Mouse (Mus musculus): ENCODE results near the gene Thbs3. TPM values are rescaled to one million over a fixed set of nuclear protein-coding genes. Genes with fewer than 3 reads are reported as not detected.
"Not testable (repeated sequence)": the region's sequence is repeated elsewhere in the genome, so short reads cannot be mapped to it uniquely, and the experiment has no call there.

Thbs3 gene
- total and polyA plus RNA-seq, 3 experiments = 4.3 to 6.1 (median 5.7) TPM

DNA sequence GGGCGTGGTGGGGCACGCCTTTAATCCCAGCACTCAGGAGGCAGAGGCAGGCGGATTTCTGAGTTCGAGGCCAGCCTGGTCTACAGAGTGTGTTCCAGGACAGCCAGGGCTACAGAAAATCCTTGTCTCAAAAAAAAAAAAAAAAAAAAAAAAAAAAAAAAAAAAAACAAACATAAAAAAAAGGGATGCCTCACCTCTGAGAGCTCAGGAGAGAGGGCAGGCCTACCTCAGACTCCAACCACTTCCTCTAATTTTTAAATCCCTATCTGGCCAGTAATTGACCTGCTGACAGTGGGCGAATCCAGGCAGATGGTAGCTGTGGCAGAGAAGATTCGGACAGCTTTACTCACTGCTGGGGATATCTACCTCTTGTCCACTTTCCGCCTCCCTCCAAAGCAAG is 1.4 kb downstream of the Thbs3 start:
- H3K4me2 ChIP-seq (ENCODE audit: insufficient read depth, low read depth, poor library complexity, severe bottlenecking); H3K27ac ChIP-seq (ENCODE audit: insufficient read depth, low read depth); DNase-seq (ENCODE audit: extremely low read depth); H3K27me3 ChIP-seq (replicated peaks); H3K9ac ChIP-seq (ENCODE audit: insufficient read depth, low read depth); H3K4me3 ChIP-seq (replicated peaks in 1 of 3; ENCODE audit: low read depth in 2 of 3, low read length in 2 of 3, poor library complexity in 1 of 3); in situ Hi-C loops (cut with MboI; ENCODE audit: low pct_ligation_motif_present, low pct_unique_long_range_greater_than_20kb, low sequenced_read_pairs); H3K9me3 ChIP-seq (replicated peaks; ENCODE audit: low read length); dilution Hi-C loops (cut with MboI; ENCODE audit: extremely low pct_ligation_motif_present, extremely low pct_unique_long_range_greater_than_20kb, low sequenced_read_pairs): not testable (repeated sequence)
- peaks cover 5 to 33% of the 10 kb centered on the region in 2 experiments; a peak in 3 of 4 replicates for H3K4me1 ChIP-seq (ENCODE audit: control insufficient read depth in 1 of 2, insufficient read depth in 2 of 2)
- H3K36me3 ChIP-seq (replicated peaks in 1 of 2; ENCODE audit: control insufficient read depth in 1 of 2, insufficient read depth in 1 of 2, low read length in 1 of 2) = peaks cover 2 to 23% of the 10 kb centered on the region in 2 experiments
- H3K79me2 ChIP-seq (replicated peaks; ENCODE audit: control insufficient read depth, extremely low read depth, insufficient read depth, poor library complexity, severe bottlenecking) = peaks cover 14% of the 10 kb centered on the region
- TF ChIP-seq ZNF384 (IDR thresholded peaks at IDR 0.05; ENCODE audit: low read depth, low read length) = peak; percentile 22; the same call in 1 of the 2 replicates

DNA sequence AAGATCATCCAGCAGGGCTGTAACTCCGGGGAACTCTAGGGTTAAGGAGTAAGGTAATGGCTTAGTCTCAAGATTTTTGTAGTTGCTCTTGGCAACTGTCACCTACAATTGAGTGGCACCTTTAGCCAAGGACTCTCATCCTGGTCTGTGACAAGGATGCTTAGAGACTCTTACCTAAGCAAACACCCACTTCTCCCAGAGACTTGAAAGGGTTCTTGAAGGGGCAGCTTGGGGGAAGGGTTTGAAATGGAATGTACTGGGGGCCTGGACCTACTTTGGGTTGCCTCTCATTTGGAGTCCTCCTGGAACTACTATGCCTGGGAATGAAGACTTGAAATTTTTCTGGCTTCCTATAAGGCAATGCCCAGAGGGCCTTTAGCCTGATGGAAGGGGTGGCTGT is 3.3 kb downstream of the Thbs3 start:
- no peaks in the 10 kb centered on the region for H3K27me3 ChIP-seq (replicated peaks)
- dilution Hi-C loops (cut with MboI; ENCODE audit: extremely low pct_ligation_motif_present, extremely low pct_unique_long_range_greater_than_20kb, low sequenced_read_pairs) (no loop called here), in situ Hi-C loops (cut with MboI; ENCODE audit: low pct_ligation_motif_present, low pct_unique_long_range_greater_than_20kb, low sequenced_read_pairs) (no loop called here)
- no peak overlapping the region for H3K27ac ChIP-seq (ENCODE audit: insufficient read depth, low read depth)
- no peak for DNase-seq (ENCODE audit: extremely low read depth)
- no peak overlapping the region for H3K9ac ChIP-seq (ENCODE audit: insufficient read depth, low read depth)
- peaks cover 3% of the 10 kb centered on the region; the same call in 1 of the 2 replicates for H3K79me2 ChIP-seq (replicated peaks; ENCODE audit: control insufficient read depth, extremely low read depth, insufficient read depth, poor library complexity, severe bottlenecking)
- H3K4me2 ChIP-seq (ENCODE audit: insufficient read depth, low read depth, poor library complexity, severe bottlenecking) = no peak overlapping the region
- H3K36me3 ChIP-seq (replicated peaks in 1 of 2; ENCODE audit: control insufficient read depth in 1 of 2, insufficient read depth in 1 of 2, low read length in 1 of 2) = peaks cover 0 to 15% of the 10 kb centered on the region in 2 experiments
- no peak overlapping the region for H3K4me3 ChIP-seq (replicated peaks in 1 of 3; ENCODE audit: low read depth in 2 of 3, low read length in 2 of 3, poor library complexity in 1 of 3)
- TF ChIP-seq MEF2A (IDR thresholded peaks at IDR 0.05; ENCODE audit: borderline replicate concordance, low read depth, low read length) (no peak), USF1 (IDR thresholded peaks at IDR 0.05; ENCODE audit: low read depth, low read length) (no peak), GABPA (IDR thresholded peaks at IDR 0.05; ENCODE audit: insufficient replicate concordance, low read depth, low read length) (no peak), CHD2 (IDR thresholded peaks at IDR 0.05; ENCODE audit: low read length) (no peak), NELFE (IDR thresholded peaks at IDR 0.05; ENCODE audit: low read depth, low read length) (no peak), USF2 (conservative IDR thresholded peaks at IDR 0.05; ENCODE audit: low read depth, low read length) (no peak), RAD21 (IDR thresholded peaks at IDR 0.05; ENCODE audit: low read depth, low read length) (no peak), MXI1 (IDR thresholded peaks at IDR 0.05; ENCODE audit: low read depth, low read length) (no peak), PAX5 (IDR thresholded peaks at IDR 0.05; ENCODE audit: low read length) (no peak), E2F4 (IDR thresholded peaks at IDR 0.05; ENCODE audit: insufficient replicate concordance, low read depth, low read length) (no peak), JUND (conservative IDR thresholded peaks at IDR 0.05; ENCODE audit: low read depth, low read length) (no peak), ETS1 (conservative IDR thresholded peaks at IDR 0.05; ENCODE audit: low read depth, low read length) (no peak), ZKSCAN1 (IDR thresholded peaks at IDR 0.05; ENCODE audit: borderline replicate concordance, low read depth, low read length) (no peak), IRF4 (IDR thresholded peaks at IDR 0.05; ENCODE audit: low read depth, low read length) (no peak), POLR2A (IDR thresholded peaks at IDR 0.05; ENCODE audit: low read depth, low read length) (no peak), HCFC1 (IDR thresholded peaks at IDR 0.05; ENCODE audit: low read depth, low read length) (no peak), SMC3 (IDR thresholded peaks at IDR 0.05; ENCODE audit: low read depth, low read length) (no peak), ELF1 (IDR thresholded peaks at IDR 0.05; ENCODE audit: low read depth, low read length) (no peak), POLR2AphosphoS2 (IDR thresholded peaks at IDR 0.05; ENCODE audit: low read depth, low read length) (no peak), TCF12 (IDR thresholded peaks at IDR 0.05; ENCODE audit: low read depth, low read length) (no peak)
- H3K4me1 ChIP-seq (ENCODE audit: control insufficient read depth in 1 of 2, insufficient read depth in 2 of 2) = peaks cover 0 to 17% of the 10 kb centered on the region in 2 experiments; a peak in 3 of 4 replicates
- H3K9me3 ChIP-seq (replicated peaks; ENCODE audit: low read length) = no peaks in the 10 kb centered on the region

Data from CH12.LX (cell line).